Mouse (Mus musculus) c-Kit-positive CD71-negative TER-119-negative erythroid progenitor cells, embryonic 14.5 days (primary cell): ENCODE results near the gene Vwc2.

Source experiments
- DNase-seq: peaks from one replicate; pipeline ENCODE4 v3.0.0-alpha.2; 2013; ENCODE audit warnings: low read depth

Vwc2 gene

GRCm38 (mm10) chr11:11113576-11114233, at the start of gene Vwc2:
Vwc2 (plus strand) TSS chr11:11114223.
- no peak for DNase-seq

GRCm38 (mm10) chr11:11088162-11088756, 25.8 kb upstream of the Vwc2 start:
- DNase-seq, result no peak

- no peak for DNase-seq
Observed at GRCm38 (mm10) chr11:11097606-11098005, 16.4 kb upstream of the Vwc2 start.

GRCm38 (mm10) chr11:11098282-11098681, 15.7 kb upstream of the Vwc2 start:
- DNase-seq, result no peak

GRCm38 (mm10) chr11:11099011-11099410, 15.0 kb upstream of the Vwc2 start:
- DNase-seq, result no peak

- no peak for DNase-seq
Observed at GRCm38 (mm10) chr11:11102182-11102581, 11.8 kb upstream of the Vwc2 start.

GRCm38 (mm10) chr11:11102620-11103019, 11.4 kb upstream of the Vwc2 start:
- DNase-seq, result no peak

GRCm38 (mm10) chr11:11108922-11109321, 5.1 kb upstream of the Vwc2 start:
- DNase-seq, result no peak

GRCm38 (mm10) chr11:11114234-11115030, 409 bp downstream of the Vwc2 start:
- DNase-seq, result no peak

GRCm38 (mm10) chr11:11115031-11115647, 1.1 kb downstream of the Vwc2 start:
- no peak for DNase-seq

GRCm38 (mm10) chr11:11115648-11116590, 1.9 kb downstream of the Vwc2 start:
- DNase-seq, result no peak

- DNase-seq, result no peak
Observed at GRCm38 (mm10) chr11:11116736-11117135, 2.7 kb downstream of the Vwc2 start.

- no peak for DNase-seq
Observed at GRCm38 (mm10) chr11:11122866-11123265, 8.8 kb downstream of the Vwc2 start.

- DNase-seq, result no peak
Observed at GRCm38 (mm10) chr11:11131414-11132077, 17.5 kb downstream of the Vwc2 start.

GRCm38 (mm10) chr11:11140622-11141021, 26.6 kb downstream of the Vwc2 start:
- no peak for DNase-seq

- DNase-seq, result no peak
Observed at GRCm38 (mm10) chr11:11152681-11153080, 38.7 kb downstream of the Vwc2 start.

- DNase-seq, result no peak
Observed at GRCm38 (mm10) chr11:11171396-11171795, 57.4 kb downstream of the Vwc2 start.

GRCm38 (mm10) chr11:11175259-11175658, 61.2 kb downstream of the Vwc2 start:
- no peak for DNase-seq

GRCm38 (mm10) chr11:11182705-11183104, 68.7 kb downstream of the Vwc2 start:
- DNase-seq, result no peak

- DNase-seq, result no peak
Observed at GRCm38 (mm10) chr11:11223162-11223561, 109.1 kb downstream of the Vwc2 start.

GRCm38 (mm10) chr11:11239346-11239745, 125.3 kb downstream of the Vwc2 start:
- DNase-seq, result peak; percentile 3
